Comparison of ENCODE assay signal across 21 mouse cellular contexts in the genomic region with DNA sequence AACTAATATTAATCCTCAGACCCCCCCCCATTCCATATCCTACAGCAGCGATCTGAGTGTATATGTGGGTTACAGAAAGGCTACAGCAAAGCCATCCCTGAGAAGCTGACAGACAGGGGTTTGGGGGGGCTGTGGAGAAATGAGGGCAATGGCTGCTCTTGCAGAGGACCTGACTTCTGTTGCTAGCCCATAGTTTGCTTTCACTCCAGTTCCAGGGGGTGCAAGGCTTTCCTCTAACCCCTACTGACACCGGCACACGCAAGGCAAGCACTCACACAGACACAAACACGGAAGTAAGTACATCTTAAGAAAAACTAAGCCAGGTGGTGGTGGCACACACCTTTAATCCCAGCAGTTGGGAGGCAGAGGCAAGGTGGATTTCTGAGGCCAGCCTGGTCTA. TPM values are rescaled to one million over a fixed set of nuclear protein-coding genes. Genes with fewer than 3 reads are reported as not detected.
DNase-seq lines count a peak whose midpoint lies in the region; ATAC-seq lines count a peak whose summit lies in the region.
"Had no signal": no experiment of that assay in that cellular context is flagged by ENCODE, and none has a peak within 500 bp of the region (broad histone marks: within the 10 kb centered on the region; RNA-seq: fewer than 3 reads in every experiment).

No protein-coding gene starts in this region.

- WGBS in hindbrain, embryonic 10.5 days: 97% methylated on average over 4 of the region's 4 CpGs
- WGBS in hindbrain, embryonic 14.5 days: 98% methylated on average over 4 of the region's 4 CpGs
- WGBS in midbrain, embryonic 11.5 days: 90% methylated on average over 4 of the region's 4 CpGs
- WGBS in midbrain, embryonic 14.5 days: 95% methylated on average over 4 of the region's 4 CpGs
- WGBS in liver, embryonic 15.5 days (ENCODE audit: insufficient replicate concordance): 85% methylated on average over 4 of the region's 4 CpGs
- WGBS in forebrain, embryonic 16.5 days: 93% methylated on average over 4 of the region's 4 CpGs

- H3K4me3 ChIP-seq in hindbrain, embryonic 10.5 days: no peak overlapping the region
- H3K4me3 ChIP-seq in hindbrain, embryonic 14.5 days (replicated peaks; ENCODE audit: low read length): no peak overlapping the region
- H3K4me3 ChIP-seq in midbrain, embryonic 11.5 days (ENCODE audit: low read depth, low read length): no peak overlapping the region
- no peak overlapping the region for H3K4me3 ChIP-seq in midbrain, embryonic 14.5 days (replicated peaks; ENCODE audit: low read depth, low read length)
- no peak overlapping the region for H3K4me3 ChIP-seq in liver, embryonic 15.5 days (replicated peaks)
- no peak overlapping the region for H3K4me3 ChIP-seq in forebrain, embryonic 16.5 days (replicated peaks; ENCODE audit: low read length)
- H3K4me3 ChIP-seq: embryonic facial prominence, embryonic 12.5 days; forebrain, embryonic 15.5 days; heart, embryonic 12.5 days had no signal

- H3K9ac ChIP-seq in hindbrain, embryonic 14.5 days: no peak overlapping the region
- no peak overlapping the region for H3K9ac ChIP-seq in midbrain, embryonic 11.5 days (ENCODE audit: low read length)
- no peak overlapping the region for H3K9ac ChIP-seq in midbrain, embryonic 14.5 days (replicated peaks; ENCODE audit: low read length)
- peak overlapping the region; percentile 45; the same call in 1 of the 2 replicates for H3K9ac ChIP-seq in liver, embryonic 15.5 days
- no peak overlapping the region for H3K9ac ChIP-seq in forebrain, embryonic 16.5 days (replicated peaks; ENCODE audit: low read depth, low read length)
- H3K9ac ChIP-seq: embryonic facial prominence, embryonic 12.5 days; forebrain, embryonic 15.5 days; heart, embryonic 12.5 days had no signal

- no peaks in the 10 kb centered on the region for H3K36me3 ChIP-seq in hindbrain, embryonic 10.5 days
- no peaks in the 10 kb centered on the region for H3K36me3 ChIP-seq in hindbrain, embryonic 14.5 days (replicated peaks; ENCODE audit: control insufficient read depth, insufficient read depth)
- H3K36me3 ChIP-seq in midbrain, embryonic 11.5 days (ENCODE audit: control insufficient read depth, insufficient read depth, low read length): no peaks in the 10 kb centered on the region
- no peaks in the 10 kb centered on the region for H3K36me3 ChIP-seq in midbrain, embryonic 14.5 days (ENCODE audit: control insufficient read depth, insufficient read depth, low read length)
- H3K36me3 ChIP-seq in liver, embryonic 15.5 days (replicated peaks): no peaks in the 10 kb centered on the region
- H3K36me3 ChIP-seq in forebrain, embryonic 16.5 days (ENCODE audit: control insufficient read depth, insufficient read depth): no peaks in the 10 kb centered on the region
- H3K36me3 ChIP-seq: embryonic facial prominence, embryonic 12.5 days; forebrain, embryonic 15.5 days; heart, embryonic 12.5 days had no signal

- DNase-seq in hindbrain, embryonic 10.5 days (ENCODE audit: low spot score): no peak
- DNase-seq in hindbrain, embryonic 14.5 days (ENCODE audit: low spot score): no peak
- peak; percentile 69 for DNase-seq in midbrain, embryonic 11.5 days (ENCODE audit: low spot score, missing footprints)
- no peak for DNase-seq in midbrain, embryonic 14.5 days
- no peak for DNase-seq in embryo, embryonic 9.5 days (ENCODE audit: extremely low spot score)
- DNase-seq: adrenal gland, adult 2 months; cerebellum, adult 11 months; cerebellum, adult 8-10 months; cerebellum, postnatal 14 days; embryo, embryonic 11 days; gastrocnemius, postnatal 14 days had no signal

- no peaks in the 10 kb centered on the region for H3K9me3 ChIP-seq in hindbrain, embryonic 10.5 days
- H3K9me3 ChIP-seq in hindbrain, embryonic 14.5 days (ENCODE audit: control insufficient read depth, low read length): no peaks in the 10 kb centered on the region
- H3K9me3 ChIP-seq in midbrain, embryonic 11.5 days (ENCODE audit: control insufficient read depth, low read length): no peaks in the 10 kb centered on the region
- H3K9me3 ChIP-seq in midbrain, embryonic 14.5 days (ENCODE audit: control insufficient read depth, low read length): no peaks in the 10 kb centered on the region
- H3K9me3 ChIP-seq in liver, embryonic 15.5 days (replicated peaks): no peaks in the 10 kb centered on the region
- H3K9me3 ChIP-seq in forebrain, embryonic 16.5 days (ENCODE audit: control insufficient read depth, low read length): no peaks in the 10 kb centered on the region
- H3K9me3 ChIP-seq: embryonic facial prominence, embryonic 12.5 days; forebrain, embryonic 15.5 days; heart, embryonic 12.5 days had no signal

- peak overlapping the region; percentile 88; the same call in 1 of the 2 replicates for H3K27ac ChIP-seq in hindbrain, embryonic 10.5 days
- no peak overlapping the region for H3K27ac ChIP-seq in hindbrain, embryonic 14.5 days
- H3K27ac ChIP-seq in midbrain, embryonic 11.5 days (ENCODE audit: low read depth, low read length): no peak overlapping the region
- H3K27ac ChIP-seq in midbrain, embryonic 14.5 days (replicated peaks; ENCODE audit: low read depth, low read length): no peak overlapping the region
- H3K27ac ChIP-seq in liver, embryonic 15.5 days (replicated peaks): peak overlapping the region; percentile 100
- no peak overlapping the region for H3K27ac ChIP-seq in forebrain, embryonic 16.5 days (ENCODE audit: low read length)
- H3K27ac ChIP-seq: forebrain, embryonic 15.5 days had no signal

- peaks cover 37% of the 10 kb centered on the region for H3K4me1 ChIP-seq in hindbrain, embryonic 10.5 days (replicated peaks)
- H3K4me1 ChIP-seq in hindbrain, embryonic 14.5 days (replicated peaks; ENCODE audit: control insufficient read depth, insufficient read depth, low read length): peaks cover 9% of the 10 kb centered on the region
- H3K4me1 ChIP-seq in midbrain, embryonic 11.5 days (ENCODE audit: control insufficient read depth, insufficient read depth, low read length): 0 out of 2 replicates have a peak, but pooled peaks cover 3% of the 10 kb centered on the region
- peaks cover 9% of the 10 kb centered on the region; the same call in 1 of the 2 replicates for H3K4me1 ChIP-seq in midbrain, embryonic 14.5 days (ENCODE audit: control insufficient read depth, insufficient read depth, low read length)
- H3K4me1 ChIP-seq in liver, embryonic 15.5 days (replicated peaks): peaks cover 65% of the 10 kb centered on the region
- H3K4me1 ChIP-seq in forebrain, embryonic 16.5 days (replicated peaks; ENCODE audit: control insufficient read depth, insufficient read depth, low read length): peaks cover 8% of the 10 kb centered on the region

- no peaks in the 10 kb centered on the region for H3K27me3 ChIP-seq in hindbrain, embryonic 10.5 days (ENCODE audit: insufficient read depth, poor library complexity, severe bottlenecking)
- H3K27me3 ChIP-seq in hindbrain, embryonic 14.5 days (ENCODE audit: control insufficient read depth, insufficient read depth, low read length): no peaks in the 10 kb centered on the region
- no peaks in the 10 kb centered on the region for H3K27me3 ChIP-seq in midbrain, embryonic 11.5 days (ENCODE audit: control insufficient read depth, insufficient read depth, low read length)
- no peaks in the 10 kb centered on the region for H3K27me3 ChIP-seq in midbrain, embryonic 14.5 days (ENCODE audit: control insufficient read depth, insufficient read depth, low read length)
- H3K27me3 ChIP-seq in liver, embryonic 15.5 days: no peaks in the 10 kb centered on the region
- no peaks in the 10 kb centered on the region for H3K27me3 ChIP-seq in forebrain, embryonic 16.5 days (replicated peaks; ENCODE audit: control insufficient read depth, insufficient read depth, low read length)
- H3K27me3 ChIP-seq: embryonic facial prominence, embryonic 12.5 days; forebrain, embryonic 15.5 days; heart, embryonic 12.5 days had no signal

- no peak overlapping the region for H3K4me2 ChIP-seq in hindbrain, embryonic 14.5 days (replicated peaks)
- no peak overlapping the region for H3K4me2 ChIP-seq in midbrain, embryonic 11.5 days
- H3K4me2 ChIP-seq in midbrain, embryonic 14.5 days (ENCODE audit: low read length): no peak overlapping the region
- H3K4me2 ChIP-seq in liver, embryonic 15.5 days: no peak overlapping the region
- H3K4me2 ChIP-seq in forebrain, embryonic 16.5 days (ENCODE audit: low read length): no peak overlapping the region
- H3K4me2 ChIP-seq: embryonic facial prominence, embryonic 12.5 days; forebrain, embryonic 15.5 days had no signal

- ATAC-seq in hindbrain, embryonic 14.5 days (ENCODE audit: low FRiP score): no peak
- no peak for ATAC-seq in midbrain, embryonic 11.5 days (ENCODE audit: low FRiP score)
- no peak for ATAC-seq in midbrain, embryonic 14.5 days (ENCODE audit: low FRiP score, low TSS enrichment)
- no peak for ATAC-seq in liver, embryonic 15.5 days (ENCODE audit: insufficient read depth)
- ATAC-seq in forebrain, embryonic 16.5 days: no peak
- ATAC-seq: forebrain, embryonic 15.5 days; hindbrain, embryonic 16.5 days; inflammation-experienced regulatory T-cells, adult 6 months had no signal

RNA-seq across cellular contexts. Expression of a gene that starts 14.2 kb away (rescaled TPM):
- 0.07 and 0.31 TPM in 2 replicates for polyA plus RNA-seq in hindbrain, embryonic 10.5 days (2016; fragmentation: Nextera tagmentation; extraction: Ambion mirVana)
- 1.2 and 1.3 TPM in 2 replicates for polyA plus RNA-seq in hindbrain, embryonic 14.5 days (2014; fragmentation: Nextera tagmentation; extraction: Ambion mirVana)
- 0.10 TPM in 1 of 2 replicates, not detected in the other for polyA plus RNA-seq in midbrain, embryonic 11.5 days (2014; fragmentation: Nextera tagmentation; extraction: Ambion mirVana)
- polyA plus RNA-seq in midbrain, embryonic 14.5 days (2014; fragmentation: Nextera tagmentation; extraction: Ambion mirVana): 1.0 and 1.2 TPM in 2 replicates
- 0.07 and 0.08 TPM in 2 replicates for polyA plus RNA-seq in liver, embryonic 15.5 days (2015; fragmentation: Nextera tagmentation; extraction: Ambion mirVana)
- 0.53 and 1.8 TPM in 2 replicates for polyA plus RNA-seq in forebrain, embryonic 16.5 days (2015; fragmentation: Nextera tagmentation; extraction: Ambion mirVana)
- polyA plus RNA-seq: hindbrain, embryonic 11.5 days had no signal

RNA-seq across cellular contexts. Expression of a gene that starts 14.3 kb away (rescaled TPM):
- 0.16 and 0.26 TPM in 2 replicates for polyA plus RNA-seq in hindbrain, embryonic 10.5 days (2016; fragmentation: Nextera tagmentation; extraction: Ambion mirVana)
- not detected in 2 replicates for polyA plus RNA-seq in hindbrain, embryonic 14.5 days (2014; fragmentation: Nextera tagmentation; extraction: Ambion mirVana)
- polyA plus RNA-seq in midbrain, embryonic 11.5 days (2014; fragmentation: Nextera tagmentation; extraction: Ambion mirVana): not detected in 2 replicates
- polyA plus RNA-seq in midbrain, embryonic 14.5 days (2014; fragmentation: Nextera tagmentation; extraction: Ambion mirVana): not detected in 2 replicates
- 0.25 and 0.26 TPM in 2 replicates for polyA plus RNA-seq in liver, embryonic 15.5 days (2015; fragmentation: Nextera tagmentation; extraction: Ambion mirVana)
- polyA plus RNA-seq in forebrain, embryonic 16.5 days (2015; fragmentation: Nextera tagmentation; extraction: Ambion mirVana): not detected in 2 replicates
- polyA plus RNA-seq: brain, embryonic 14.5 days; embryonic facial prominence, embryonic 12.5 days; forebrain, embryonic 15.5 days; frontal cortex, adult 2 months; heart, embryonic 12.5 days; hindbrain, embryonic 16.5 days; inflammation-experienced regulatory T-cells, adult 6 months had no signal

RNA-seq across cellular contexts. Expression of a gene that starts 22.4 kb away (rescaled TPM):
- polyA plus RNA-seq in hindbrain, embryonic 10.5 days (2016; fragmentation: Nextera tagmentation; extraction: Ambion mirVana): 103 and 111 TPM in 2 replicates
- polyA plus RNA-seq in hindbrain, embryonic 14.5 days (2014; fragmentation: Nextera tagmentation; extraction: Ambion mirVana): 78.9 and 82.8 TPM in 2 replicates
- 92.4 and 97.4 TPM in 2 replicates for polyA plus RNA-seq in midbrain, embryonic 11.5 days (2014; fragmentation: Nextera tagmentation; extraction: Ambion mirVana)
- polyA plus RNA-seq in midbrain, embryonic 14.5 days (2014; fragmentation: Nextera tagmentation; extraction: Ambion mirVana): 61.1 and 93.6 TPM in 2 replicates
- 74.6 and 80.9 TPM in 2 replicates for polyA plus RNA-seq in liver, embryonic 15.5 days (2015; fragmentation: Nextera tagmentation; extraction: Ambion mirVana)
- polyA plus RNA-seq in forebrain, embryonic 16.5 days (2015; fragmentation: Nextera tagmentation; extraction: Ambion mirVana): 123 and 135 TPM in 2 replicates

Comparison
In these comparisons a context has a peak if more than half of its experiments do, and no peak if none do; other contexts are left out.
1. H3K27ac ChIP-seq: peak in hindbrain, embryonic 10.5 days (single experiment) and liver, embryonic 15.5 days (single experiment); none in hindbrain, embryonic 14.5 days (single experiment), midbrain, embryonic 11.5 days (single experiment), midbrain, embryonic 14.5 days (single experiment) and forebrain, embryonic 16.5 days (single experiment).